Mouse (Mus musculus): ENCODE data around the gene Plcl1. TPM values are rescaled to one million over a fixed set of nuclear protein-coding genes. Genes with fewer than 3 reads are reported as not detected.

Plcl1 gene
- polyA plus RNA-seq (2014; fragmentation: Nextera tagmentation; extraction: Ambion mirVana) = 2.6 and 3.1 TPM in 2 replicates

DNA sequence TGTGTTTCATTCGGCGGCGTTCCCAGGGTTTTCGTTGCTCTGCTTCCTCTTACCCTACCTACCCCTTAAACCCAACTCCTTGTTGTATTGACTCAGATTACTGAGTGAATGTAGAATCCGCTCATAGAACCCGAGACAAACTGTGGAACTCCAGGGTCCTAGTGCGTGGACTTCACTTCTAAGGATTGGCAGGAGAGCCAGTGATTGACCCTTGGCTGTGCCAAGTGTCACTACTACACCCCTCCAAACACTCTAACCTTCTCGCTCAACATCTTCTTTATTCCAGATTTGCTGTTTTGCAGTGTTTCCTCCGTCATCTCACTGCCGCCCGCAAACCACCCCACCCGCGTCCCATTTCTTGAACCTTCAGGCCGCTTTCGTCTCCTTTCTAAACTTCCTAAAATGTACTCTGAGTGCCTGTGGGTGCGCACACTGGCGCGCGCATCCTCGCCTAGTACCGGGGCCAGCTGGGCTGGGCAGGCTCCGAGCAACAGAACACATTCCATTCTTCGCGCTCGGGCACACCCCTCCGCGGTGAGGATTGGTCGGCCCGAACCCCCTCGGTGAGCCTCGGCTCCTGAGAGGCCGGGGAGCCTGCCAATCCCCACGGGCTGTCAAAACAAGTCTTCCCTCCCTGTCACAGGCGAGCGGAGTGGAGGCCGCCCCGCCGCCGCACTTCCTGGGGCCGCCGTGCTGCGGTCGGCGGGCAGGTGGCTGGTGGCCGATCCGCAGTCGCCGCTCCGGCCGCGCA is at the start of gene Plcl1:
Gene Plcl1, plus strand, starts transcription at position 650 of the 751 bp plus-strand sequence.
- H3K9me3 ChIP-seq (ENCODE audit: control insufficient read depth, low read length) = no peaks in the 10 kb centered on the region
- DNase-seq (ENCODE audit: low spot score) = peak; percentile 94
- H3K4me2 ChIP-seq (ENCODE audit: low read depth) = peak within 1 kb of the TSS; percentile 98
- H3K27ac ChIP-seq (ENCODE audit: low read depth, low read length) = peak within 1 kb of the TSS; percentile 50; the same call in 1 of the 2 replicates
- H3K4me3 ChIP-seq (ENCODE audit: low read depth, low read length) = peak within 1 kb of the TSS; percentile 73
- H3K9ac ChIP-seq (ENCODE audit: low read length) = peak within 1 kb of the TSS; percentile 73
- ATAC-seq (ENCODE audit: insufficient read depth, low FRiP score, low TSS enrichment) = peak; percentile 99
- WGBS = 4% methylated on average over 48 of the region's 51 CpGs
- no peaks in the 10 kb centered on the region for H3K36me3 ChIP-seq (ENCODE audit: control insufficient read depth, insufficient read depth, low read length)
- H3K4me1 ChIP-seq (ENCODE audit: control insufficient read depth, insufficient read depth, low read length) = 0 out of 2 replicates have a peak, but pooled peaks cover 4% of the 10 kb centered on the region
- no peaks in the 10 kb centered on the region for H3K27me3 ChIP-seq (ENCODE audit: control insufficient read depth, insufficient read depth, low read length)

DNA sequence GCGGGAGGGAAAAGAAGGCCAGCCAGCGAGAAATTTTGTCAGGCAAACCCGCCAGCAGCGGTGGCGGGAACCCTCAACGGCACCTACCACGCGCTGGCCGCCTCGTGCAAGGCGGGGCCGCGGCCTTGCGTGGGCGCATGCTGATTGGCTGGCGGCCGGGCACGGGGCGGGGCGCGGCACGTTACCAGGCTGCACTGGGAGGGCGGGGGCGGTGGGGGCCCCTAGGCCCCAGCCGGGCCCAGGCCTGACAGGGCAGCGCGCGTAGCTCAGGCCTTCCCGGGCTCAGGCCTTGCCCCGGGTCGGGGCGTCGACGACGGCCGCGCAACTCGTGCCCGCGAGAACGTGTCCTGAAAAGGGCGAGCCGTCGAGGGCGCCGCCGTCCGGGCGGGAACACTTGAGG is 43.1 kb upstream of the Plcl1 start:
- Histone ChIP-seq H3K4me3 (ENCODE audit: low read depth, low read length) (peak overlapping the region; percentile 40), H3K9me3 (ENCODE audit: control insufficient read depth, low read length) (peaks cover 7% of the 10 kb centered on the region; the same call in 1 of the 2 replicates), H3K4me1 (ENCODE audit: control insufficient read depth, insufficient read depth, low read length) (no peaks in the 10 kb centered on the region), H3K27me3 (ENCODE audit: control insufficient read depth, insufficient read depth, low read length) (peaks cover 14% of the 10 kb centered on the region), H3K27ac (ENCODE audit: low read depth, low read length) (no peak overlapping the region), H3K9ac (ENCODE audit: low read length) (no peak overlapping the region), H3K4me2 (ENCODE audit: low read depth) (peak overlapping the region; percentile 52; the same call in 1 of the 2 replicates), H3K36me3 (ENCODE audit: control insufficient read depth, insufficient read depth, low read length) (no peaks in the 10 kb centered on the region)
- DNase-seq (ENCODE audit: low spot score) (peak; percentile 18), ATAC-seq (ENCODE audit: insufficient read depth, low FRiP score, low TSS enrichment) (peak; percentile 75)
- WGBS = 50% methylated on average over 42 of the region's 49 CpGs

DNA sequence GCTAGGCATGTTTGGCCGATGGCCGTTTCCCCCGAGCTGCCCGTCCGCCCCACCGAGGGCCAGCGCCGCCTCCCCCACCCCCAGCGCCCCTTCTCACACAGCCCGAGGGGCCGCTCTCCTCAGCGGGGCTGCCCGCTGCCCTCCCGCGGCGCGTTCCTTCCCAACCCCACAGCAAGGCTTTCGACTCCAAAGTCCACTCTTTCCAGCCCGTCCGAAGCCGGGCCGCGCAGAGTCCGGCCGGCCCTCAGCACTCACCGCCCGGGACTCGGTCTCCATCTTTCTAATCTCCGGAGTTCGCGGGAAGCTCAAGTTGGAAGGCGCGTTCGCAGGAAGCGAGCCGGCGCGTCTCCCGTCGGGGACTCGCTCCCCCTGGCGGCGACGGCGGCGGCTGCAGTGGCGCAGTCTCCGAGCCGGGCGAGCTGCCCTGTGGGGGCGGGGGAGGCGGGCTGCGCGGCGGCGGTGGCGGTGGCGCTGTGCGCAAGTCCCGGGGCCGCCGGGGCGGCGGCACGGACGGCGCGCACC is 42.6 kb upstream of the Plcl1 start, which contains the start of gene Boll:
Gene Boll, minus strand, starts transcription at position 426 of the 522 bp plus-strand sequence.
- WGBS = 7% methylated on average over 57 of the region's 68 CpGs
- ATAC-seq (ENCODE audit: insufficient read depth, low FRiP score, low TSS enrichment) = peak; percentile 82
- no peak within 1 kb of the TSS for H3K27ac ChIP-seq (ENCODE audit: low read depth, low read length)
- peaks cover 14% of the 10 kb centered on the region for H3K27me3 ChIP-seq (ENCODE audit: control insufficient read depth, insufficient read depth, low read length)
- no peak within 1 kb of the TSS for H3K9ac ChIP-seq (ENCODE audit: low read length)
- H3K9me3 ChIP-seq (ENCODE audit: control insufficient read depth, low read length) = peaks cover 7% of the 10 kb centered on the region; the same call in 1 of the 2 replicates
- DNase-seq (ENCODE audit: low spot score) = peak; percentile 80
- no peaks in the 10 kb centered on the region for H3K4me1 ChIP-seq (ENCODE audit: control insufficient read depth, insufficient read depth, low read length)
- H3K36me3 ChIP-seq (ENCODE audit: control insufficient read depth, insufficient read depth, low read length) = no peaks in the 10 kb centered on the region
- H3K4me2 ChIP-seq (ENCODE audit: low read depth) = peak within 1 kb of the TSS; percentile 52
- peak within 1 kb of the TSS; percentile 40 for H3K4me3 ChIP-seq (ENCODE audit: low read depth, low read length)

DNA sequence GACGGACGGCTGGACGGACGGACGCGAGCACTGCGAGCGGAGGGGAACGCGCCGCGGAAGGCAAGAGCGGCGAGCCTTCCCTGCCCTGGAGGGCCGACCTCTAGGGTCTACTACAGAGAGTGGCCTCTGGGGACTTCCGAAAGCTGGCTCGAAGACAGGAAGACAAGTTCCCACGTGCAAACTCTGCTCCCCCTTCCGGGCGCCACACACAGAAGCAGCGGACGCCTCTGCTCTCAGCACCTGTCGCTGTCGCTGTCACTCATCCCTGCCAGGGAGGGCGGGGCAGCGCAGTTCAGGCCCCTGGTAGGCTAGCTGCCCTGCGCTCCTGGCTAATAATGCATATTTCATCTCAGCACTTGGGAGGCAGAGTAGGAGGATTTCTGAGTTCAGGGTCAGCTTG is 42.1 kb upstream of the Plcl1 start:
- no peak overlapping the region for H3K27ac ChIP-seq (ENCODE audit: low read depth, low read length)
- H3K9ac ChIP-seq (ENCODE audit: low read length) = no peak overlapping the region
- H3K4me2 ChIP-seq (ENCODE audit: low read depth) = peak overlapping the region; percentile 52
- ATAC-seq (ENCODE audit: insufficient read depth, low FRiP score, low TSS enrichment) = peak; percentile 88
- peaks cover 14% of the 10 kb centered on the region for H3K27me3 ChIP-seq (ENCODE audit: control insufficient read depth, insufficient read depth, low read length)
- no peaks in the 10 kb centered on the region for H3K36me3 ChIP-seq (ENCODE audit: control insufficient read depth, insufficient read depth, low read length)
- WGBS = 2% methylated on average over 27 of the region's 27 CpGs
- H3K9me3 ChIP-seq (ENCODE audit: control insufficient read depth, low read length) = peaks cover 7% of the 10 kb centered on the region; the same call in 1 of the 2 replicates
- peak overlapping the region; percentile 40 for H3K4me3 ChIP-seq (ENCODE audit: low read depth, low read length)
- H3K4me1 ChIP-seq (ENCODE audit: control insufficient read depth, insufficient read depth, low read length) = no peaks in the 10 kb centered on the region
- DNase-seq (ENCODE audit: low spot score) = peak; percentile 63

DNA sequence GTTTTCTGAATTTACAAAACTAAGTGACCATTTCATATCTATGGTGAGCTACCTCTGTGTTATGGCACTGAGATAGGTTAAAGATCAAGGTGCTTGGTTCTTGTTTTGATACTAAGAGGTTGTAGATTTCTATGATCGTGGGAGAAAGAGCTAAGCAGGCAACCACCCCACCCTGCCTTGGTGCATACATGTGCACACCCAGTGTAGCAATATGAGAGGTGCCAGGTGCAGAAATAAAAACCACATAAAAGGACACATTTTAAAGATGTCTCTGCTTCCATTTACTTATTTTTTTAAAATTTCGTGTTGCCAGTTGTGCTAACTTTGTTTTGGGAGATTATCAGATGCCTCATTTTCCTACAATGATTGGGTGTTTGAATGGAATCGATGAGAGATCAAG is 33.1 kb upstream of the Plcl1 start:
- Histone ChIP-seq H3K4me3 (ENCODE audit: low read depth, low read length) (no peak overlapping the region), H3K36me3 (ENCODE audit: control insufficient read depth, insufficient read depth, low read length) (no peaks in the 10 kb centered on the region), H3K4me1 (ENCODE audit: control insufficient read depth, insufficient read depth, low read length) (no peaks in the 10 kb centered on the region), H3K4me2 (ENCODE audit: low read depth) (no peak overlapping the region), H3K27me3 (ENCODE audit: control insufficient read depth, insufficient read depth, low read length) (no peaks in the 10 kb centered on the region), H3K9ac (ENCODE audit: low read length) (no peak overlapping the region), H3K9me3 (ENCODE audit: control insufficient read depth, low read length) (no peaks in the 10 kb centered on the region), H3K27ac (ENCODE audit: low read depth, low read length) (no peak overlapping the region)
- WGBS = 80% methylated on average over 3 of the region's 3 CpGs
- ATAC-seq (ENCODE audit: insufficient read depth, low FRiP score, low TSS enrichment) (no peak), DNase-seq (ENCODE audit: low spot score) (no peak)

DNA sequence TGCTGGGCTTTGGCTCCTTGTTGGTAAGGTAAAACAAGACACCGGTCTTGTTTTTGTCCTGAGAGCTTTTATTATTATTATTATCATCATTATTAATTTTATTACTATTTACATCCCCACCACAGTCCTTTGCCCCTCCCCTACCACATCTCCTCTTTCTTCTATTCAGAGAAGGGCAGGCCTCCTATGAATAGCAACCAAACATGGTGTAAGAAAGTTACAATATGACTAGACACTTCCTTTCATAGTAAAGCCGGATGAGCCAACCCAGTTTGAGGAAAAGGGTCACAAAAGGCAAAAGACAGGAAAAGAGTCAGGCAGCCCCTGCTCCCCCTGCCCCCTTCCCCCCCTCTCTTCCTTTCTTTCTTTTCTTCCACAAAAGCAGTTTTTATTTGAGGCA is 25.2 kb upstream of the Plcl1 start:
- Histone ChIP-seq H3K36me3 (ENCODE audit: control insufficient read depth, insufficient read depth, low read length) (no peaks in the 10 kb centered on the region), H3K4me1 (ENCODE audit: control insufficient read depth, insufficient read depth, low read length) (no peaks in the 10 kb centered on the region), H3K4me2 (ENCODE audit: low read depth) (no peak overlapping the region), H3K27ac (ENCODE audit: low read depth, low read length) (no peak overlapping the region), H3K27me3 (ENCODE audit: control insufficient read depth, insufficient read depth, low read length) (no peaks in the 10 kb centered on the region), H3K9me3 (ENCODE audit: control insufficient read depth, low read length) (no peaks in the 10 kb centered on the region), H3K9ac (ENCODE audit: low read length) (no peak overlapping the region), H3K4me3 (ENCODE audit: low read depth, low read length) (no peak overlapping the region)
- ATAC-seq (ENCODE audit: insufficient read depth, low FRiP score, low TSS enrichment) = no peak
- WGBS = 70% methylated on average over 2 of the region's 2 CpGs
- DNase-seq (ENCODE audit: low spot score) = no peak

DNA sequence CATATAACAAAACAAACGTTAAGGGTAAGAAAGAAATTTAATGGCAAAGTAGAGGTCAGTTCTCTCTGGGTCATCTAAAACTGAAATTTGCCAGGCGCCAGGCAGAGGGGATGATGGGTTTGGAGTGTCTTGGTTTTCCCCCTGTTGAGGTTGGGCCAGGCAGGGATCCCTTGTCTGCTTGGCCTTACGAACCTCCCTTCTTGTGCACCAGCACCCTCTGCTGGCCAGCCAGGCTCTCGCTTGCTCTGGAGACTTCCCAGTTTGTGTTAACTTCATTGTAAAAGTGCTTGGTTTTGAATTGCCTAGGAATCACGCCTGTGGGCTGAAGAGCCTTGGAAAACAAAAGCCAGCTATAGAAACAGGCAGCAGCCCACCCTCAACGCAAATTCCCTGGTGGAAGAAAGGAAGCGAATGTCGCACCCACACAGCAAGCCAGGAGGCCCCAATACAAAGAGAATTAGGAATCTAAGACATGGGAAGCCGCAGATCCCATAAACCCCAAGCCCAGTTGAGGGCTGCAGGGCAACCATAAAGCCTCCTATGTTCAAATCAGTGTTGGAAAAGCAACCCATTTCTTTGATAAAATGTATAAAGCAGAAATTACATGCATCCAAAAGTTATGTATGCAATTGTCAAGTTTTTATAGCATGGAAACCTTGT is 22.5 kb upstream of the Plcl1 start:
- no peak overlapping the region for H3K27ac ChIP-seq (ENCODE audit: low read depth, low read length)
- 12% methylated on average over 9 of the region's 9 CpGs for WGBS
- H3K4me1 ChIP-seq (ENCODE audit: control insufficient read depth, insufficient read depth, low read length) = no peaks in the 10 kb centered on the region
- DNase-seq (ENCODE audit: low spot score) (peak; percentile 87), ATAC-seq (ENCODE audit: insufficient read depth, low FRiP score, low TSS enrichment) (peak; percentile 74)
- H3K36me3 ChIP-seq (ENCODE audit: control insufficient read depth, insufficient read depth, low read length) = no peaks in the 10 kb centered on the region
- H3K9ac ChIP-seq (ENCODE audit: low read length) = no peak overlapping the region
- H3K27me3 ChIP-seq (ENCODE audit: control insufficient read depth, insufficient read depth, low read length) = no peaks in the 10 kb centered on the region
- H3K4me2 ChIP-seq (ENCODE audit: low read depth) = no peak overlapping the region
- no peaks in the 10 kb centered on the region for H3K9me3 ChIP-seq (ENCODE audit: control insufficient read depth, low read length)
- no peak overlapping the region for H3K4me3 ChIP-seq (ENCODE audit: low read depth, low read length)

DNA sequence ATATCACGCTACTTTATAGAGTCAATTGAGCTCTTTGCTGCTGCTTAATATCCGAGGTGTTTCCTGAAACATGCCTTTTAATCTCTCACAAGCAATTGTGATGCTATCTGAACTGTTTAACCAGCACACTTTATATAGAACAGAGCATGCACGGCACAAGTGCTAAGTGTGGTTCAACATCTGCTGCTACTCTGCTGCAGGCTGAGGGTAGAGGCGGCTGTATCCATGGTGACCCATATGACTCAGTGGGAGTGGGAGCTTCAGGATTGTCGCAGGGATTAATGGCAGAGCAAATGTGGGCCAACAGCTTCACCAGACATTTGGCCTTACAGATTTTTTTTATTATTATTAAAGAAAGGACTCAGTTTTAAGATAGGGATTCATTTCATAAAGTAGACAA is 5.8 kb upstream of the Plcl1 start:
- no peaks in the 10 kb centered on the region for H3K36me3 ChIP-seq (ENCODE audit: control insufficient read depth, insufficient read depth, low read length)
- DNase-seq (ENCODE audit: low spot score) (peak; percentile 43), ATAC-seq (ENCODE audit: insufficient read depth, low FRiP score, low TSS enrichment) (no peak)
- no peaks in the 10 kb centered on the region for H3K9me3 ChIP-seq (ENCODE audit: control insufficient read depth, low read length)
- H3K27ac ChIP-seq (ENCODE audit: low read depth, low read length) = no peak overlapping the region
- H3K9ac ChIP-seq (ENCODE audit: low read length) = no peak overlapping the region
- no peak overlapping the region for H3K4me2 ChIP-seq (ENCODE audit: low read depth)
- 46% methylated on average over 5 of the region's 5 CpGs for WGBS
- H3K4me3 ChIP-seq (ENCODE audit: low read depth, low read length) = no peak overlapping the region
- 0 out of 2 replicates have a peak, but pooled peaks cover under 1% of the 10 kb centered on the region for H3K4me1 ChIP-seq (ENCODE audit: control insufficient read depth, insufficient read depth, low read length)
- H3K27me3 ChIP-seq (ENCODE audit: control insufficient read depth, insufficient read depth, low read length) = no peaks in the 10 kb centered on the region

Measured in neural tube, embryonic 11.5 days (tissue).